Mouse (Mus musculus) CH12.LX (cell line): ENCODE results near the gene Mamdc4. TPM values are rescaled to one million over a fixed set of nuclear protein-coding genes. Genes with fewer than 3 reads are reported as not detected.
A peak's percentile ranks its signal among the peaks of the same experiment; 100 is the strongest.

Experiments used
- DNase-seq: peaks from one replicate; pipeline ENCODE4 v3.0.0-alpha.2; 2013; ENCODE audit errors: extremely low read depth
- H3K27ac ChIP-seq: 2 replicates; pipeline ENCODE4 v1.5.1; 2012; ENCODE audit warnings: low read depth, mild to moderate bottlenecking, control low read depth, moderate library complexity; ENCODE audit not compliant: insufficient read depth
- H3K27me3 ChIP-seq: replicated peaks from 2 replicates; pipeline ENCODE3; 2012; ENCODE audit warnings: inconsistent platforms
- H3K36me3 ChIP-seq, 2 experiments: replicated peaks in 1 of 2; 2 replicates each; pipeline versions ENCODE3 to v1.6.1; 2012; ENCODE audit warnings: inconsistent platforms in 1 of 2, low read length in 1 of 2, mild to moderate bottlenecking in 1 of 2, mixed read lengths in 1 of 2, moderate library complexity in 1 of 2; ENCODE audit not compliant: control insufficient read depth in 1 of 2, insufficient read depth in 1 of 2
- H3K4me1 ChIP-seq, 2 experiments: 2 replicates each; pipeline ENCODE4 v1.6.1; 2012; ENCODE audit warnings: inconsistent platforms in 1 of 2, moderate library complexity in 1 of 2; ENCODE audit not compliant: insufficient read depth in 2 of 2, control insufficient read depth in 1 of 2
- H3K4me2 ChIP-seq: 2 replicates; pipeline ENCODE4 v1.6.1; 2012; ENCODE audit warnings: low read depth, mild to moderate bottlenecking, control low read depth; ENCODE audit not compliant: poor library complexity, insufficient read depth, severe bottlenecking
- H3K4me3 ChIP-seq, 3 experiments: fragments of 150-350 bp in 1 of 3; sonication (generic) in 1 of 3; replicated peaks in 1 of 3; 2 replicates each; pipeline versions ENCODE3 to v1.5.1; 2011 to 2012; ENCODE audit warnings: low read depth in 2 of 3, low read length in 2 of 3, mild to moderate bottlenecking in 2 of 3, moderate library complexity in 2 of 3, control low read depth in 1 of 3, improper control_type of control experiment in 1 of 3, inconsistent platforms in 1 of 3, mixed read lengths in 1 of 3; ENCODE audit not compliant: poor library complexity in 1 of 3
- H3K79me2 ChIP-seq: replicated peaks from 2 replicates; pipeline ENCODE4 v1.6.1; 2012; ENCODE audit warnings: mild to moderate bottlenecking, moderate library complexity; ENCODE audit not compliant: control insufficient read depth, poor library complexity, insufficient read depth, severe bottlenecking; ENCODE audit errors: extremely low read depth
- H3K9ac ChIP-seq: 2 replicates; pipeline ENCODE4 v1.6.1; 2012; ENCODE audit warnings: low read depth, mild to moderate bottlenecking, control low read depth, moderate library complexity; ENCODE audit not compliant: insufficient read depth
- H3K9me3 ChIP-seq: replicated peaks from 2 replicates; pipeline ENCODE3; 2012; ENCODE audit warnings: low read length, inconsistent platforms, mixed read lengths
- BHLHE40 ChIP-seq: IDR thresholded peaks from 2 replicates; pipeline ENCODE4 v1.6.1; 2011; ENCODE audit warnings: mild to moderate bottlenecking, low read depth, low read length, improper control_type of control experiment
- CHD1 ChIP-seq: IDR thresholded peaks from 2 replicates; pipeline ENCODE4 v1.6.1; 2012; ENCODE audit warnings: low read depth, low read length, improper control_type of control experiment, inconsistent platforms
- CHD2 ChIP-seq: IDR thresholded peaks from 2 replicates; pipeline ENCODE4 v1.6.1; 2011; ENCODE audit warnings: low read length, improper control_type of control experiment
- CTCF ChIP-seq, 2 experiments: IDR thresholded peaks in 1 of 2; conservative IDR thresholded peaks in 1 of 2; 2 replicates each; pipeline ENCODE4 v1.5.1; 2011 to 2012; ENCODE audit warnings: low read depth in 2 of 2, low read length in 2 of 2, improper control_type of control experiment in 1 of 2, inconsistent platforms in 1 of 2, mild to moderate bottlenecking in 1 of 2, moderate library complexity in 1 of 2
- E2F4 ChIP-seq: IDR thresholded peaks from 2 replicates; pipeline ENCODE4 v1.6.1; 2011; ENCODE audit warnings: low read depth, low read length, improper control_type of control experiment; ENCODE audit not compliant: insufficient replicate concordance
- ELF1 ChIP-seq: IDR thresholded peaks from 2 replicates; pipeline ENCODE4 v1.6.1; 2014; ENCODE audit warnings: low read depth, mild to moderate bottlenecking, inconsistent platforms, low read length, improper control_type of control experiment
- EP300 ChIP-seq: IDR thresholded peaks from 2 replicates; pipeline ENCODE4 v1.6.1; 2011; ENCODE audit warnings: low read length, improper control_type of control experiment
- ETS1 ChIP-seq: conservative IDR thresholded peaks from 2 replicates; pipeline ENCODE4 v1.6.1; 2012; ENCODE audit warnings: low read depth, mild to moderate bottlenecking, inconsistent platforms, low read length, improper control_type of control experiment, moderate library complexity
- GABPA ChIP-seq: IDR thresholded peaks from 2 replicates; pipeline ENCODE4 v1.6.1; 2012; ENCODE audit warnings: low read depth, low read length, improper control_type of control experiment, inconsistent platforms; ENCODE audit not compliant: insufficient replicate concordance
- IRF4 ChIP-seq: IDR thresholded peaks from 2 replicates; pipeline ENCODE4 v1.6.1; 2014; ENCODE audit warnings: low read depth, mild to moderate bottlenecking, inconsistent platforms, low read length, improper control_type of control experiment
- JUN ChIP-seq: IDR thresholded peaks from 2 replicates; pipeline ENCODE4 v1.6.1; 2011; ENCODE audit warnings: low read depth, mild to moderate bottlenecking, low read length, improper control_type of control experiment, moderate library complexity; ENCODE audit not compliant: insufficient read depth
- JUND ChIP-seq: conservative IDR thresholded peaks from 2 replicates; pipeline ENCODE4 v1.6.1; 2011; ENCODE audit warnings: low read depth, low read length, improper control_type of control experiment
- KAT2A ChIP-seq: IDR thresholded peaks from 2 replicates; pipeline ENCODE4 v1.6.1; 2012; ENCODE audit warnings: low read length, improper control_type of control experiment, inconsistent platforms; ENCODE audit not compliant: insufficient replicate concordance
- MAFK ChIP-seq: IDR thresholded peaks from 2 replicates; pipeline ENCODE4 v1.6.1; 2011; ENCODE audit warnings: low read length, improper control_type of control experiment; ENCODE audit not compliant: insufficient replicate concordance
- MAX ChIP-seq: IDR thresholded peaks from 2 replicates; pipeline ENCODE4 v1.6.1; 2011; ENCODE audit warnings: low read length, improper control_type of control experiment
- MAZ ChIP-seq: IDR thresholded peaks from 2 replicates; pipeline ENCODE4 v1.6.1; 2012; ENCODE audit warnings: low read depth, mild to moderate bottlenecking, inconsistent platforms, low read length, improper control_type of control experiment, moderate library complexity
- MEF2A ChIP-seq: IDR thresholded peaks from 2 replicates; pipeline ENCODE4 v1.6.1; 2014; ENCODE audit warnings: low read depth, mild to moderate bottlenecking, inconsistent platforms, low read length, improper control_type of control experiment, borderline replicate concordance
- MXI1 ChIP-seq: IDR thresholded peaks from 2 replicates; pipeline ENCODE4 v1.6.1; 2011; ENCODE audit warnings: mild to moderate bottlenecking, low read depth, low read length, improper control_type of control experiment
- MYC ChIP-seq: IDR thresholded peaks from 2 replicates; pipeline ENCODE4 v1.6.1; 2011; ENCODE audit warnings: low read depth, mild to moderate bottlenecking, improper control_type of control experiment, low read length
- NELFE ChIP-seq: IDR thresholded peaks from 2 replicates; pipeline ENCODE4 v1.6.1; 2011; ENCODE audit warnings: low read depth, low read length, improper control_type of control experiment
- NRF1 ChIP-seq: IDR thresholded peaks from 2 replicates; pipeline ENCODE4 v1.6.1; 2014; ENCODE audit warnings: low read depth, mild to moderate bottlenecking, inconsistent platforms, low read length, improper control_type of control experiment, moderate library complexity
- PAX5 ChIP-seq: IDR thresholded peaks from 2 replicates; pipeline ENCODE4 v1.6.1; 2012; ENCODE audit warnings: low read length, inconsistent platforms, mixed read lengths
- POLR2A ChIP-seq: IDR thresholded peaks from 2 replicates; pipeline ENCODE4 v1.6.1; 2011; ENCODE audit warnings: low read depth, mild to moderate bottlenecking, improper control_type of control experiment, low read length
- POLR2AphosphoS2 ChIP-seq: IDR thresholded peaks from 2 replicates; pipeline ENCODE4 v1.6.1; 2011; ENCODE audit warnings: low read depth, low read length, improper control_type of control experiment
- RAD21 ChIP-seq: IDR thresholded peaks from 2 replicates; pipeline ENCODE4 v1.6.1; 2011; ENCODE audit warnings: low read depth, mild to moderate bottlenecking, low read length, improper control_type of control experiment, moderate library complexity
- RCOR1 ChIP-seq: conservative IDR thresholded peaks from 2 replicates; pipeline ENCODE4 v1.6.1; 2012; ENCODE audit warnings: low read depth, mild to moderate bottlenecking, inconsistent platforms, low read length, improper control_type of control experiment
- SIN3A ChIP-seq: IDR thresholded peaks from 2 replicates; pipeline ENCODE4 v1.6.1; 2012; ENCODE audit warnings: low read length, improper control_type of control experiment, inconsistent platforms
- SMC3 ChIP-seq: IDR thresholded peaks from 2 replicates; pipeline ENCODE4 v1.6.1; 2011; ENCODE audit warnings: low read depth, low read length, improper control_type of control experiment
- TBP ChIP-seq: conservative IDR thresholded peaks from 2 replicates; pipeline ENCODE4 v1.6.1; 2011; ENCODE audit warnings: low read depth, low read length, improper control_type of control experiment
- TCF12 ChIP-seq: IDR thresholded peaks from 2 replicates; pipeline ENCODE4 v1.6.1; 2014; ENCODE audit warnings: low read depth, mild to moderate bottlenecking, inconsistent platforms, low read length, improper control_type of control experiment
- UBTF ChIP-seq: IDR thresholded peaks from 2 replicates; pipeline ENCODE4 v1.6.1; 2012; ENCODE audit warnings: low read depth, mild to moderate bottlenecking, inconsistent platforms, low read length, improper control_type of control experiment, moderate library complexity
- USF1 ChIP-seq: IDR thresholded peaks from 2 replicates; pipeline ENCODE4 v1.6.1; 2014; ENCODE audit warnings: low read depth, mild to moderate bottlenecking, inconsistent platforms, low read length, improper control_type of control experiment
- USF2 ChIP-seq: conservative IDR thresholded peaks from 2 replicates; pipeline ENCODE4 v1.6.1; 2011; ENCODE audit warnings: low read depth, low read length, improper control_type of control experiment
- ZC3H11A ChIP-seq: IDR thresholded peaks from 2 replicates; pipeline ENCODE4 v1.6.1; 2012; ENCODE audit warnings: low read depth, mild to moderate bottlenecking, inconsistent platforms, low read length, improper control_type of control experiment
- ZKSCAN1 ChIP-seq: IDR thresholded peaks from 2 replicates; pipeline ENCODE4 v1.6.1; 2012; ENCODE audit warnings: low read depth, inconsistent platforms, low read length, improper control_type of control experiment, borderline replicate concordance
- ZMIZ1 ChIP-seq: IDR thresholded peaks from 2 replicates; pipeline ENCODE4 v1.6.1; 2012; ENCODE audit warnings: low read depth, mild to moderate bottlenecking, inconsistent platforms, low read length, improper control_type of control experiment
- ZNF384 ChIP-seq: IDR thresholded peaks from 2 replicates; pipeline ENCODE4 v1.6.1; 2012; ENCODE audit warnings: low read depth, low read length, improper control_type of control experiment, inconsistent platforms
- dilution Hi-C: fragments of 300-500 bp; cut with MboI; formaldehyde crosslinking; loops from 2 replicates; pipeline ENCODE4 v1.14.3; 2020; ENCODE audit warnings: low sequenced_read_pairs; ENCODE audit not compliant: extremely low pct_unique_long_range_greater_than_20kb, extremely low pct_ligation_motif_present
- in situ Hi-C: fragments of 300-500 bp; cut with MboI; formaldehyde crosslinking; loops from 3 replicates; pipeline ENCODE4 v1.14.3; 2019; ENCODE audit warnings: low sequenced_read_pairs, low pct_ligation_motif_present, low pct_unique_long_range_greater_than_20kb, mixed read lengths
- polyA plus RNA-seq: library from polyadenylated mRNA; unstranded; fragments of >175 nt; gene quantifications from 2 replicates; pipeline ENCODE4 v1.2.1, GENCODE M21; 2012; ENCODE audit warnings: low read depth; ENCODE audit not compliant: insufficient read length
- total RNA-seq, 2 experiments: library from RNA; depleted of rRNA; stranded (reverse); fragments of 300-350 nt in 1 of 2; fragments of >200 nt in 1 of 2; gene quantifications; 2 replicates each; pipeline ENCODE4 v1.2.3; 2012 to 2014

Mamdc4 gene
- 29.2 and 34.9 TPM in 2 replicates for total RNA-seq (2012; rRNA removed)
- 0.65 and 4.4 TPM in 2 replicates for total RNA-seq (2014; rRNA removed)
- polyA plus RNA-seq: 4.9 and 11.5 TPM in 2 replicates

- in situ Hi-C loops (no loop called here), dilution Hi-C loops (no loop called here)
- H3K79me2 ChIP-seq: no peaks in the 10 kb centered on the region
- TF ChIP-seq SMC3 (no peak), USF1 (no peak), JUN (no peak), ZNF384 (no peak), TBP (peak; percentile 74; the same call in 1 of the 2 replicates), POLR2AphosphoS2 (peak; percentile 86; the same call in 1 of the 2 replicates), RAD21 (no peak), SIN3A (peak; percentile 63), MAZ (no peak; the same call in 1 of the 2 replicates), KAT2A (peak; percentile 72; the same call in 1 of the 2 replicates), CHD1 (no peak), MYC (no peak), UBTF (no peak), POLR2A (peak; percentile 84), NELFE (peak; percentile 71), PAX5 (no peak), MAFK (no peak), MEF2A (peak; percentile 25; the same call in 1 of the 2 replicates), ZMIZ1 (peak; percentile 71; the same call in 1 of the 2 replicates), MXI1 (no peak), ETS1 (no peak), ELF1 (peak; percentile 35; the same call in 1 of the 2 replicates), TCF12 (peak; percentile 22; the same call in 1 of the 2 replicates), MAX (peak; percentile 64; the same call in 1 of the 2 replicates), CTCF (conservative IDR thresholded peaks at IDR 0.05 in 1 of 2, IDR thresholded peaks at IDR 0.05 in 1 of 2; ENCODE audit: low read depth in 2 of 2, low read length in 2 of 2) (no peak), JUND (no peak), ZKSCAN1 (no peak), USF2 (no peak), ZC3H11A (no peak), CHD2 (peak; percentile 97), RCOR1 (no peak), IRF4 (no peak; the same call in 1 of the 2 replicates), EP300 (no peak), GABPA (no peak; the same call in 1 of the 2 replicates), BHLHE40 (0 out of 2 replicates have a peak, but pooled peaks have one; percentile 3), NRF1 (peak; percentile 63; the same call in 1 of the 2 replicates), E2F4 (no peak)
Observed at GRCm38 (mm10) chr2:25574579-25575431, at the start of gene Mamdc4, which contains the start of gene Phpt1. Mamdc4 (minus strand) TSS chr2:25574845. Phpt1 (minus strand) TSS chr2:25575224.

More at GRCm38 (mm10) chr2:25574579-25575431, at the start of gene Mamdc4, which contains the start of gene Phpt1:
- peak within 1 kb of the TSS; percentile 55 to 84 (median 67) for H3K4me3 ChIP-seq
- peaks cover 18 to 72% of the 10 kb centered on the region in 2 experiments for H3K36me3 ChIP-seq
- peak within 1 kb of the TSS; percentile 62 for H3K4me2 ChIP-seq
- peaks cover 4 to 24% of the 10 kb centered on the region in 2 experiments; a peak in 3 of 4 replicates for H3K4me1 ChIP-seq
- peak within 1 kb of the TSS; percentile 80 for H3K27ac ChIP-seq
- no peaks in the 10 kb centered on the region for H3K27me3 ChIP-seq
- DNase-seq: peak; percentile 98
- H3K9me3 ChIP-seq: peaks cover 36% of the 10 kb centered on the region
- peak within 1 kb of the TSS; percentile 80 for H3K9ac ChIP-seq
